Mouse (Mus musculus) layer of hippocampus, adult 9-11 months (tissue): ENCODE results near the gene Tmem89.
A peak's percentile ranks its signal among the peaks of the same experiment; 100 is the strongest.

ENCODE experiments used
- DNase-seq: peaks from one replicate; pipeline ENCODE4 v3.0.0; 2022

Gene Tmem89

DNA sequence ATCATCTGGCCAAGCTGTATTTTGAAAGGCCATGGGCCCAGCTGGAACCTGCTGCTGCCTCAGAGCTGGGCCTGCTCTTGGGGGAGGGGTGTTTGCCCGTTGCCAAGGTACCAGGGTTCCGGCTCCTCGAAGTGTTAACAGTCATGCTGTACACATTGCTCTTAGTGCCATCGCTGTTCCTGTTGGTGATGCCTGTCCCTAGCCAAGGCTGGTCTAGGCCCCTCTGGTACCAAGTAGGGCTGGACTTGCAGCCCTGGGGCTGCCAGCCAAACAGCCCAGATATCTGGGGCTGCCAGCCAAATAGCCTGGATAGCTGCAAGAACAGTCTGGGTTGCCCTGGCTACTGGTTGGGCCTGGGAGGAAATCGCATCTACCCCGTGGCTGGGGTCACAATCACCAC lies at the start of gene Tmem89:
Tmem89 (plus strand) TSS at position 129 of the 400 bp plus-strand sequence.
- DNase-seq = peak; percentile 67

DNA sequence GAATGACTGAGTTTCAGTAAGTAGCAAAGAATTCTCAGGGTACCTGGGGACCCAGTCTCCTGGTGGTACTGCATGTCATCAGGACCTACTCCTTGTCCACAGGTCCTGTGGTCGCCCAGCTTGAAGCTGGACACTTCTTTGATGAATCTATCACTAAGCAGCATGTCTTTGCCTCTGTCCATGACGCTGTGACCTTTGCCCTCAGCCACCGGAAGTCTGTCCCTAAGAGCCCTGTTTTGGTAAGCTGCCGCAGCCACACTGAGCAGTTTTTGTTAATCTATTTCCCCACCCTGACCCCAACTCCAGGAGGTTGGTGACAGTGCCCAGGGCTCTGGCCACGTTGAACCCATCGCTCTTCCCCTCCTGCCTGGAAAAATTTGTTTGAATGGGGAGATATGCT lies 2.1 kb upstream of the Tmem89 start:
- DNase-seq = no peak

DNA sequence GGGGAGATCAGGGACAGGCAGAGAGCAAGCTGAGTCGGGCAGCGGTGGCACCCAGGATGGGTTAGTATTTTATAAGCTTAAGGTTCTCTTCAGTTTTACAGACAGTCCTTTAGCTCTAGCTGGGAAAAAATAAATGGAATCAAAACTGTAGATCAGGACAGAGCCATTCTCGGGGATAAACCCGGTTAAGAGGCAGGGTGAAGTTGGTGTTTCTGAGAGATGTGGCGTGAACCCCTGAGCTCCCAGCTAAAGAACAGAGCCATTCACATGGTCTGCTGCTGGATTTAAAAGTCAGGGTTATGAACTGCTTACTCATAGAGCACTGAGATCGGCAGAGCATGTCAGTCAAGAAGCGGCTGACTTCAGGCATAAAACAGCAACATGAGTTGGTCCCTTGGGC lies 1.3 kb upstream of the Tmem89 start:
- no peak for DNase-seq

DNA sequence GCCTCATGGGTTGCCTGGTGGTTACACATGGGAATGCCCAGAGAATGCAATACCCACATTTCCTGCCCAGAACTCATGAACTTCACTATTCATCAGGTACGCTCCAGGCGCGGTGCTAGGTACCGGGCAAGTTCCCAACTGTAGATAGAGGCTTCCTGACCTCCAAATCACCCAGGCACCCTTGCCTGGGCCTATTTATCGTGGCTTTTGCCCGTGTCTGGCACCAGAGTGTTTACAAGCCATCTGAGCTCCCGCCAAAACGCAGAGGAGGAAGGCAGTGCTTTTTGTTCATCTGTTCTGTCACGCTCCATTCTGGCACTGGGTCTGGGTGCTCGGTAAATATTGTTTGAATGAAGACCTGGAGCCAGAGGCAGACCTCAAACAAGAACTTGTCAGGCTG lies 798 bp upstream of the Tmem89 start:
- DNase-seq = no peak

DNA sequence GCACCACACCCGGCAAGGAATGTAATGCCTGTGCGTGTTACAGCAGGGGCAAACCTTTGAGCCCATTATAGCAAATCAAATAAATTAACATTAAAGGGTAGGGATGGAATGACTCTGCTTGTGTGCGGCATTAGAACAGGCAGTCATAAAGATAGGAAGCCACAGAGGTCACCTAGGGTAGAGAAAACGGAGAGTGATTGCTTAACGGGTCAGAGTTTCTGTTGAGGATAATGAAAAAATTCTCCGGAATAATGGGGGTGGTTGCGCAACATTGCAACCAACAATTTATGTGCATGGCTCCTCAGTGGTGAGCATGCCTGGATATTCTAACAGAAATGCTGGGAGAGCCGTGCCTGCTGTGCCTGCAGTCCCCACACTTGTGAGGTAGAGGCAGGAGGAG lies 11.5 kb downstream of the Tmem89 start:
- DNase-seq = no peak

DNA sequence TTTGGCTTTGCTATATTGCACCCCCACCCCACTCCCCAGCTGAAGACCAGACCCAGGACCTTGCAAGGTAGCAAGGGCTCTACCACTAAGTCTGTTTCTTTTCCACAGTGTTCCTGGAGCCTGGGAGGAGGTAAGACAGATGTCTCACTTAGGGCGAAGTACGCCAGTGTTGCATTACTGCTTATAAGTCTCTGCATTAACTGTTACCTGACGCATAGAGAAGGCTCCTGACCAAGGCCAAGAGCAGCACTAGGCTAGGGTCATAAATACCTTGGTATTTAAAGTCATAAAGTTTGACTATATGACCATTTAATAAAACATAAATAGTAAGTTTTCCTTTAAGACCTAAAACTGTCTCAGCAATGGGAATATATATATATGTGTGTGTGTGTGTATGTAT lies 14.0 kb downstream of the Tmem89 start:
- DNase-seq = no peak

DNA sequence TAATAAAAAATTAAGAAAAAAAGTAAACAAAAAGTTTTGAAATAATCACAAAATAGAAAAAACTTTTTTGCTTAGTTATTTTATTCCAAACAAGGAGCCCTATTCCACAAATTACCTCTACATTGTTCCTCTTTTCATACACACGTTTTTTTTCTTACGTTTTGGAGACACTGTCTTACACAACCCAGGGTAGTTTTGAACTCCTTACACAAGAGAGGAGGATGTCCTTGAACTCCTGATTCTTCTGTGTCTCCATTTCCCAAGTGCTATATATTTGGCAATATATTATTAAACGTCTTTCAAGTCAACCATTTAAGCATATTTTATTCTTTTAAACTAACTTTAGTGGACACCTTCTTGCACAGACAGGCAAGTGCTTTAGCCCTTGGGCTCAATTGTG lies 21.6 kb downstream of the Tmem89 start:
- no peak for DNase-seq

DNA sequence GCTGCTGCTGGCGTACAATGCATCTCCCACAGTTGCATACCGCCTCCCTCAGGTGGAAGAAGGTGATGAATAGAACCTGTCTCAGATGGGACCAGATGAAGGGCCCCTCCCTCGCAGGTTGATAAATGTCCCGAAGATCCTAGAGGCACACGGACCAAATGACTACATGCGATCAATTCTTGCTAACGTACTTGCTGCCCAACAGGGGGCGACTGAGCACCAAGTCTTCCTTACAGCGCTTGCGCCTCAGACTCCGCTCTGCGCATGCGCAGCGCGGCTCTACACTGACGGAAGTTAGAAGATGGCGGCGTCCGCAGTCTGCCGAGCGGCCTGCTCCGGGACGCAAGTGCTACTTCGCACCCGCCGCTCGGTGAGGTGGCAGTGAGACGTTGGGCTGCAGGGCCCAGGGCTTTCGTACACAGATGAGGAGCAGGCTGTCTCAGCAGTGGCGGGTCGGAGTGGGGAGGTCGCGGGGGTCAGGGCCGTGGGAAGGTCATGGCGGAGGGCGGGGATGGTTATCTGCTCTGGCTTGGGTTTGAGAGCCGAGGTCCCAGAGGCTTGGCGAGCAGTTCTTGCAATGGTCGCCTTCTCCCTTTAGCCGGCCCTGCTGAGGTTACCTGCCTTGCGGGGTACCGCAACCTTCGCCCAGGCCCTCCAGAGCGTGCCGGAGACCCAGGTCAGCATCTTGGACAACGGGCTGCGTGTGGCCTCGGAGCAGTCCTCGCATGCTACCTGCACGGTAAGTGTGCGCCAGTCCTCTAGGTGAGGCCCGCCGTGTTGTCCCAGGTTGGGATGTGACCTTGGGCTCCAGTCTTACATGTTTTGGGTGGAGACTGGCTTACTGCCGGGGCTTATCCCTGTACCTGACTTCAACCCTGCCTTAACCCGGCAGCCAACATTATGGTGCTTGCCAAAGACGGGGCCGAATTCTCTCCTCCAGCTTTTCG lies 22.3 kb downstream of the Tmem89 start, which contains the start of gene Uqcrc1:
Uqcrc1 (plus strand) TSS at position 216 of the 947 bp plus-strand sequence.
- peak; percentile 94 for DNase-seq

DNA sequence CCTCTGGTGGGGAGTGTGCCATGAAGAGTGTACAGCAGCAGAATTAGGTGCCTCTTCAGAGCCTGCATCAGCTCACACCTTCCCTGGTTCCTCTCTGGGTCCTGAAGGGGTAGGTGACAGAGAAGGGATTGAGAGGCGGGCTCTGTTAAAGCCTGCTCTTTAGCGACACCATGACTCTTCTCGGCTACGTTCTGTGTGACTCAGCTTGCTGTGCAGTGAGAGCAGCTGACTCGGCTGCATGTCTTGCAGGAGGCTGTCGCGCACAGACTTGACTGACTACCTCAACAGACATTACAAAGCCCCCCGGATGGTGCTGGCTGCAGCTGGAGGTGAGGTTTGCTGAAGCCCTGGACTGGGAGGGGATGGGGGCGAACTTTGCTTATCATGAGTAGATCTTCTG lies 30.7 kb downstream of the Tmem89 start:
- DNase-seq = no peak

DNA sequence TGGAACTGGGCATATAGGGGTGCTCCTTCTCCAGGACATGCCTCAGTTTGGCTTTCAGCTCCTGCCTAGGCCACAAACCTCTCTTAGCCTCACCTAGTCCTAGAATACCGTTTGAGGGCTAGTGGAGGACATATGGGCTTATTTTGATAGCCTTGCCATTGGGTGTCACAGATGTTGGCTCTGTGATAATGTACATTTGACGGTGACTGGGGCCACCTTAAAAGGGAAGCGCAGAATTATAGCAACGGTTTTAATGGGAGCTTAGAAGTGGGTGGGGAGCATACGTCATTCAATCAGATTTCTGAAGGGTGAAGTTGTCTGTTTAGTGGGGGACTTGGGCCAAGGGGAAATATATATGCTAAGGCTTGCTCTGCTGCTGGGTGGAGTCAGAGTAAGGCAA lies 31.2 kb downstream of the Tmem89 start:
- DNase-seq = no peak

DNA sequence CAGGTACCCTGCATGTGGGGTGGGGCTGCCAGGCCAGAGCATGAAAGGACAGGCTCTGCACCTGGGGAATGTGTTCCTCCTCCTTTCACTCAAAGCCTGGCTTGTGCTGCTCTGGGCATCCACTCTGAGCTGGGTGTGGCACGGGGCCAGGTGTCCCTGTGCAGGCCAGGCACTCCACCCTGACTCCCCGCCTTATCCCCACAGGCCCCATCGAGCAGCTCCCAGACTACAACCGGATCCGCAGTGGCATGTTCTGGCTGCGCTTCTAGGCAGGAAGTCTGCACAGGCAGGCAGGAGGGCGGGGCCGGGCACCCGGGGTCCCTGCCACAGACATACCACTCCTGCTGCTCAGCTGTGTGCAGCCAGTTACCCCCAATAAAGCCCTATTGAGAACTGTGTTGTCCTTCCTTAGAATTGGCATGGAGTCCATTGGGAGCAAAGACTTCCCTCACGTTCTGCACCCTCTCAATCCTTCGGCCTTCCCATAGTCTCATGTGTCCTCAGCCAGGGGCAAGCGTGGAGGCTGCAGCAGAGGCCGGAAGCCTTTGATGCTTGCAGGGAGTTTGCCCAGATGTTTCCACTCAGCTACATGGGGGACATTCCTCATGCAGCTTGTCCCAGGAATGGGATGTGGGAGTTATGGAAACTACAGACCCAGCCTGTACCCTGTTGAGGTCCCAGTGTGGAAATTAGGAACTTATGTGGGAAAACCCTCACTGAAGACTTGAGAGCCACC lies 35.0 kb downstream of the Tmem89 start:
- DNase-seq = no peak

DNA sequence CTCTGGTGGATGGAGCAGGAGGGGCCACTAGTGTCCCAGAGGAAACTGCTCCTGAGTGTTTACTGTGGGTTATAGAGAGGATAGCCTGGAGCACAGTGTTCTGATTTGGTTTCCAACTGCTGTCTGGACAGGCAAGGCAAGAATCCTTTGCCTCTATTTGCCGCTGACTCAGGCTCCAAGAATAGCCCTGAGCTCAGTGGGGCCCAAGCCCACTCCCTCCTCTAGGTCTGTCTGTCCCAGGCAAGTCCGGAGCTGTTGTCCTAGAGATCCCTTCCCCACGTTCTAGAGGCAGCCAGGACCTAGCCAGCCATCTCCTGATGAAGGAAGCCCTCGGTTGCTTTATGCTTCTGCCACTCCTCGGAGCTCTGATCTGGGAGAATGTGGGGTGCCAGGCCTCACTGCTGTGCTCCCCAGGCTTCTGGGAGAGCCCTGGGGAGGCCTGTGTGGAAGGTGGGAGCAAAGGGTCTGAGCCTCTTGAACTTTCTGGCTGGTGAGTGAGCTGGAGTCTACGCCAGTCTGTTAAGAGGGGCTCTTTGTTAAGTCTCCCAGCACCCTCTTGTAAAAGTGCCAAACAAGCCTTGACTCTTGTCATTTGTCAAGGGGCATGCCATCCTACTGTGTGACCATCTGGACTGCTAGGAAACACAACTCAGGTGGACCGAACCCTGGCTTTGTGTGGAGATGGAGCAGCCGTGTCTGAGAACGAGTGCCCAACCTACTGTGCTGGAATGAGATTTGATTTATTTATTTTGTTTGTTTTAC lies 35.7 kb downstream of the Tmem89 start:
- DNase-seq = no peak

DNA sequence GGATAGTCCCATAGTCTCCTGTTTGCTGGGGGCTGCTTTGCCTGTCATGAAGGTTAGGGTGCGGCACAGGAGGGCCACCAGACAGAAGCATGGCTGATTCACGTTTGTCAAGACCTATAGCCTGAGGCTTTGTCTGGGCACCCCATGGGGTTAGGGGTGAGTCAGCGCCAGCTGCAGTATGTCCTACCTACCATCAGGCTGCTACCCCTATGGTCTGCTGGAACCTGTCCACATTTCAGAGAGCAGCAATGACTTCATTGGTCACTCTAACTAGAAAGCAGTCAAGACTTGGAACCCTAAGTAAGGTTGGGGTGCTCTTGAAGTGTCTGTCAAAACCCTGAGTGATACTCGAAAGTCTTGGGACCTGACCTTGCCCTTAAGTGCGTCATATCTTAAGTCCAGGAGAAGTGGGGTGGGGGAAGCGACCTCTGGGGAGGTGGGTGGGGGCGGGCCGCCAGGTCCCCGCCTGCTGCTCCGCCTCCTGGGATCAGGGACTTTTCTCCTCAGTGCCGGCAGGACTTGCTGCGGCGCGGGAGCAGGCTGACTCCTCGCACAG lies 38.7 kb downstream of the Tmem89 start, which contains the start of gene Col7a1:
Col7a1 (plus strand) TSS at position 506 of the 556 bp plus-strand sequence.
- no peak for DNase-seq

DNA sequence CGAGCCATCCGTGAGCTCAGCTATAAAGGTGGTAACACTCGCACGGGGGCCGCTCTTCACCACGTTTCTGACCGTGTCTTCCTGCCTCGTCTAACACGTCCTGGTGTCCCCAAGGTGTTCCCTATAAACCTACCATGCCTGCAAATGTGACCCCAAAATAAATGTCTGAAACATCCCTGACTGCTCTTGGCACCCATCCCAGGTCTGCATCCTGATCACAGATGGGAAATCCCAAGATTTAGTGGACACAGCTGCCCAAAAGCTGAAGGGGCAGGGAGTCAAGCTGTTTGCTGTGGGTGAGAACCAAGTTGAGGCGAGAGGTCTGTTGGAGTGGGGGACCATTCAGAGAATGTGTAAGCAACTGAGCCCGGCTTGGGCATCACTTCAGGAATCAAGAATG lies 40.8 kb downstream of the Tmem89 start:
- no peak for DNase-seq

DNA sequence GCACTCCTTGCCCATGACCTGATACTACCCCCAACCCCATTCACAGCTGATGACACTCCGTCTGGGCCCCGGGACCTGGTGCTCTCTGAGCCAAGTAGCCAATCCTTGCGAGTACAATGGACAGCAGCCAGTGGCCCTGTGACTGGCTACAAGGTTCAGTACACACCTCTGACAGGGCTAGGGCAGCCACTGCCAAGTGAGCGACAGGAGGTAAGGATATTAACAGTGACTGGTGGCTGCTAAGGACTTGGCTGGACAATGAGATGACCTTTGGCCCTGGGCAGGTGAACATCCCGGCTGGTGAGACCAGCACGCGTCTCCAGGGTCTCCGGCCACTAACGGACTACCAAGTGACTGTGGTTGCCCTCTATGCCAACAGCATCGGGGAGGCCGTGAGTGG lies 41.4 kb downstream of the Tmem89 start:
- DNase-seq = no peak

DNA sequence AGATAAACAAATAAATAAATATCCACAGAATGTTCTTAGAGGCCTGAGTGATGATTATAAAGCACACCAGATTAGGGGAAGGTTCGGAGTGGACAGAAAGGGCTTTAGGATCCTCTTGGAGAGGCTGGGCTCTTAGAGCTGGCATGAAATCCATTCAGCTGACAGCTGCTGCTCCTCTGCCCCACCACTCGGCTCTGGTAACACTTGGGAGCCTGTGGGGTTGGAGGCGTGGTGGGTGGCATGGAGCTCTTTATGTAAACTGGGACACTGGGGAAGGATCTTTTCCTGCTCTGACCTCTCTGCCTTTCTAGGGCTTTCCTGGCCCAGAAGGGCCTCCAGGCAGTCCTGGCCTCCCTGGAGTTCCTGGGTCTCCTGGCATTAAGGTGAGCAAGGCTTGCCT lies 49.2 kb downstream of the Tmem89 start:
- DNase-seq = no peak

DNA sequence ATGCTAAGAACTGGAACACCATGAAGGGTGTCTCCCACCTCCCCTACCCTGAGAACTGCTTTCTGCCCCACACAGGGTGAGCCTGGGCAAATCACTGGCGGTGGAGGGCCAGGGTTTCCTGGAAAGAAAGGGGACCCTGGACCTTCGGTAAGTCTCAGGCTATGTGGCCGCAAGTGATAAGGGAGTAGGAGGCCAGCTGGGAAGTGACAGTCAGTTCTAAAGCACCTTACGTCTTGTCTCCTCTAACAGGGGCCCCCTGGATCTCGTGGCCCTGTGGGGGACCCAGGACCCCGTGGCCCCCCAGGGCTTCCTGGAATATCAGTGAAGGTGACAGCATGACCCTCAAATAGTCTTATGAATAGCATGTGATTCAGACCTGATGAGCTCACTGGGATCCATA lies 49.9 kb downstream of the Tmem89 start:
- DNase-seq = no peak
